Mouse (Mus musculus) CD8-positive naive resting alpha-beta T cell, adult 2 months (primary cell): ENCODE data around the gene Foxe3.

Experiments used
- DNase-seq, 2 experiments: peaks; one replicate each; pipeline ENCODE4 v3.0.0; 2022; ENCODE audit warnings: low read depth in 2 of 2, low spot score in 2 of 2

Gene Foxe3

GRCm38 (mm10) chr4:114876441-114876972 is 49.3 kb downstream of the Foxe3 start:
- DNase-seq: no peak
